Mouse (Mus musculus) myocyte (in vitro differentiated cells): ENCODE measurements around the gene Tdgf1. TPM values are rescaled to one million over a fixed set of nuclear protein-coding genes. Genes with fewer than 3 reads are reported as not detected.

ENCODE experiments used
- H3K27me3 ChIP-seq: one replicate; pipeline ENCODE4 v1.6.1; 2011; ENCODE audit not compliant: control insufficient read depth, insufficient read depth, insufficient read length
- H3K36me3 ChIP-seq: one replicate; pipeline ENCODE4 v1.6.1; 2011; ENCODE audit not compliant: control insufficient read depth, insufficient read depth
- H3K4me2 ChIP-seq: one replicate; pipeline ENCODE4 v1.6.1; 2011; ENCODE audit warnings: low read depth, control low read depth
- H3K4me3 ChIP-seq: one replicate; pipeline ENCODE4 v1.5.1; 2011; ENCODE audit warnings: mild to moderate bottlenecking, control low read depth, moderate library complexity
- H3K79me2 ChIP-seq: one replicate; pipeline ENCODE4 v1.6.1; 2011; ENCODE audit not compliant: control insufficient read depth, insufficient read depth
- H3ac ChIP-seq: one replicate; pipeline ENCODE4 v1.6.1; 2011; ENCODE audit not compliant: control insufficient read depth, insufficient read length
- CEBPB ChIP-seq: IDR thresholded peaks from 2 replicates; pipeline ENCODE4 v1.6.1; 2011; ENCODE audit warnings: mild to moderate bottlenecking, moderate library complexity; ENCODE audit not compliant: poor library complexity, insufficient read depth, severe bottlenecking
- E2F4 ChIP-seq: IDR thresholded peaks from one replicate; pipeline ENCODE4 v1.6.1; 2011; ENCODE audit warnings: mild to moderate bottlenecking, control low read depth, moderate library complexity; ENCODE audit not compliant: insufficient read depth
- MAX ChIP-seq: IDR thresholded peaks from one replicate; pipeline ENCODE4 v1.6.1; 2011; ENCODE audit warnings: low read depth, mild to moderate bottlenecking, control low read depth
- MYOD1 ChIP-seq, 3 experiments: IDR thresholded peaks; one replicate each; pipeline ENCODE4 v1.6.1; 2011; ENCODE audit warnings: control low read depth in 2 of 3, low read depth in 2 of 3, mild to moderate bottlenecking in 2 of 3, moderate library complexity in 1 of 3; ENCODE audit not compliant: insufficient read length in 2 of 3, control insufficient read depth in 1 of 3
- MYOG ChIP-seq, 3 experiments: IDR thresholded peaks; one replicate each; pipeline ENCODE4 v1.6.1; 2011; ENCODE audit warnings: control low read depth in 2 of 3, low read depth in 2 of 3, mild to moderate bottlenecking in 2 of 3; ENCODE audit not compliant: insufficient read length in 2 of 3, control insufficient read depth in 1 of 3, insufficient read depth in 1 of 3
- POLR2A ChIP-seq: IDR thresholded peaks from one replicate; pipeline ENCODE4 v1.6.1; 2011; ENCODE audit warnings: low read depth, mild to moderate bottlenecking, control low read depth, moderate library complexity; ENCODE audit not compliant: insufficient read length
- POLR2AphosphoS2 ChIP-seq: IDR thresholded peaks from one replicate; pipeline ENCODE4 v1.6.1; 2011; ENCODE audit warnings: low read depth, control low read depth; ENCODE audit not compliant: insufficient read length
- REST ChIP-seq: IDR thresholded peaks from one replicate; pipeline ENCODE4 v1.6.1; 2011; ENCODE audit warnings: mild to moderate bottlenecking, control low read depth, moderate library complexity; ENCODE audit not compliant: insufficient read depth, insufficient read length
- SRF ChIP-seq: IDR thresholded peaks from one replicate; pipeline ENCODE4 v1.6.1; 2011; ENCODE audit warnings: low read depth; ENCODE audit not compliant: control insufficient read depth, insufficient read length
- TCF12 ChIP-seq: IDR thresholded peaks from one replicate; pipeline ENCODE4 v1.6.1; 2011; ENCODE audit warnings: mild to moderate bottlenecking, control low read depth; ENCODE audit not compliant: poor library complexity, insufficient read depth, severe bottlenecking
- TCF3 ChIP-seq: IDR thresholded peaks from one replicate; pipeline ENCODE4 v1.6.1; 2011; ENCODE audit warnings: low read depth, control low read depth; ENCODE audit not compliant: insufficient read length
- USF1 ChIP-seq: IDR thresholded peaks from one replicate; pipeline ENCODE4 v1.6.1; 2011; ENCODE audit warnings: low read depth, mild to moderate bottlenecking, control low read depth, moderate library complexity
- polyA plus RNA-seq: library from polyadenylated mRNA; unstranded; fragments of >200 nt; fragmentation: generic; extraction: Trizol; gene quantifications from one replicate; pipeline ENCODE4 v1.2.1, GENCODE M21; 2012; ENCODE audit warnings: missing spikeins

Tdgf1 gene
- polyA plus RNA-seq, 1 experiment = not detected

DNA sequence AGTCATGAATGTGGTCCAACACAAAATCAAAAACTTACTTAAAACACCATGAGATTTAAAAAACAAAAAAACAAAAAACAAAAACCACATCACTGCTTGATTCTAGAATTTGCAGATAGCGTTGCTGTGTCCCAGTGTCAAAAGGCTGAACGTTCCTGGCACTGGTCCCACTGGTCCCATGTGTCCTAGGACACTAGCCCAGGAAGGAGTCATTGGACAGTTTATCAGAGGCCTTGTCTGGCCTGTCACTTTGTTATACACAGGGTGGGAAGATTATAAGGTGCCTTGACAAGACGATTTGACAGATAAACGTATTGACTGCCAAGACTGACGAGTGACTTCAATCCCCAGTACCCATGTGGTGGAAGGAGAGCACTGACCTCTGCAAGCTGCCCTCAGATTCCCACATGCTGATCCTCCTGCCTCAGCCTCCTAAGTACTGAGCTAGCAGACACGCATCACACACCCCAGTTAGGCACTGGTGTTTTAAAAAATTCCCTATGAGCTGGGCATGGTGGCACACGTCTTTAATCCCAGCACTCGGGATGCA, 17.7 kb upstream of the Tdgf1 start:
- Histone ChIP-seq H3K4me3 (no peak overlapping the region), H3K4me2 (no peak overlapping the region), H3ac (no peak overlapping the region), H3K36me3 (no peaks in the 10 kb centered on the region), H3K27me3 (no peaks in the 10 kb centered on the region), H3K79me2 (no peaks in the 10 kb centered on the region)
- TF ChIP-seq USF1 (no peak), SRF (no peak), TCF12 (no peak), CEBPB (no peak), MYOD1 (IDR thresholded peaks at IDR 0.05; ENCODE audit: control insufficient read depth in 1 of 3, insufficient read length in 2 of 3, low read depth in 2 of 3) (no peak), REST (no peak), MAX (no peak), MYOG (IDR thresholded peaks at IDR 0.05; ENCODE audit: control insufficient read depth in 1 of 3, insufficient read depth in 1 of 3, insufficient read length in 2 of 3, low read depth in 2 of 3) (no peak), POLR2AphosphoS2 (no peak), POLR2A (no peak), E2F4 (no peak), TCF3 (no peak)

DNA sequence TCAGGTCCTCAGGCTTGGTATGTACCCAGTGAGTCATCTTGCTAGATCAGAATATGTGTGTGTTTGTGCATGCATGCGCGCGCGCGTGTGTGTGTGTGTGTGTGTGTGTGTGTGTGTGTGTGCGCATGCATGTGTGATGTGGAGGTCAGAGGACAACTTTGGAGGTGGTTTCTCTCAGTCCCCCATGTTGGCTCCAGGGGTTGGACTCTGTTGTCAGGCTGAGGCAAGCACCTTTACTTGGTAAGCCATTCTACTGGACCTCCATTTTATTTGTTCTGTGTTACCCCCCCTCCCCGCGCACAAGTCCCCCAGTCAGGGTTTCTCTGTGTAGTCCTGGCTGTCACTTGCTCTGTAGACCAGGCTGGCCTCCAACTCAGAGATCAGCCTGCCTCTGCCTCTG, 15.4 kb upstream of the Tdgf1 start:
- H3K4me3 ChIP-seq = no peak overlapping the region
- no peak overlapping the region for H3K4me2 ChIP-seq
- no peak overlapping the region for H3ac ChIP-seq
- no peaks in the 10 kb centered on the region for H3K36me3 ChIP-seq
- no peaks in the 10 kb centered on the region for H3K79me2 ChIP-seq
- H3K27me3 ChIP-seq = peaks cover under 1% of the 10 kb centered on the region
- TF ChIP-seq USF1 (no peak), MYOD1 (IDR thresholded peaks at IDR 0.05; ENCODE audit: control insufficient read depth in 1 of 3, insufficient read length in 2 of 3, low read depth in 2 of 3) (no peak), E2F4 (no peak), POLR2AphosphoS2 (no peak), MAX (no peak), MYOG (IDR thresholded peaks at IDR 0.05; ENCODE audit: control insufficient read depth in 1 of 3, insufficient read depth in 1 of 3, insufficient read length in 2 of 3, low read depth in 2 of 3) (no peak), POLR2A (no peak), REST (no peak), CEBPB (no peak), TCF12 (no peak), SRF (no peak), TCF3 (no peak)

DNA sequence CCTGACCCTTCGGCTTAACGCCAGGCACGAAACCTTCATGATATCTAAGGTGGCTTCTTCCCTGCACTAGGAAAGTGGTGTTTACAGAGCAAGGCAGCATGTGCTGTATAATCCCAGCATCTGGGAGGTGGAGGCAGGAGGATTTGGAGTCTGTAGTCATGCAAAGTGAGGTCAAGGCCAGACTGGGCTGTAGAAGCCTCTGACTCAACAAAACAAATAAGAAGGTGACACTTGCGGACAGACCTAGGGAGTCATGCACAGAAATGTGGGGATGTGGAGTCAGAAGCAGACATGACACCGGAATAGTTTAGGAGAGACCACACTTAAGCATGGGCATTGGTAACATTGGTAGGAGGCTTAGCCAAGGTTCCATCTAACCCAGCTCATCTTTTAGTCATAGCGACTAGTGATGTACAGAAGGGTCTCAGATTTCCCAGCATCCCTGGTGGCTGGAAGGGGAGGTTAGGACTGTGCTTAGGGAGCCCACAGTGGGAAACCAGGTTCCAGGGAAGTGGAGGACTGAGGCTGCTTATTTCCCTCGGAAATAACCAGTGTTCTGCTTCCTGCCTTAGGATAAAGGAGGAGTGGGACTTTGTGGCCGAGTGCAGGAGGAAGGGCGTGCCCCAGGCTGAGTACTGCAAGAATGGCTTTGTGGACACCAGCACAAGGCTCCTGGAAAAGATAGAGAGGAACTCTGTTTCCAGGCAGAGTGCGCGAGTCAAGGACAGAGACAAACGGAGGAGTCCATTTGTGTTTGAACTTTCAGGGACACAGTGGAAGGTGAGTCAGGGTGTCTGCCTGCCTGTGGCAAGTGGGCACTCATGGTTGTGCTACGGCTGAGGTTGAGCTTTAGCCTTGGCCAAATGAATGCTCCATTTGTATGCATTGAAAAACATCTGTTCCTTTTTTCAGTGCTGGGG, 14.5 kb upstream of the Tdgf1 start:
- Histone ChIP-seq H3K79me2 (no peaks in the 10 kb centered on the region), H3K4me2 (no peak overlapping the region), H3K4me3 (no peak overlapping the region), H3K27me3 (peaks cover 10% of the 10 kb centered on the region), H3ac (no peak overlapping the region), H3K36me3 (no peaks in the 10 kb centered on the region)
- TF ChIP-seq USF1 = no peak
- TF ChIP-seq TCF12 = no peak
- no peak for TF ChIP-seq SRF
- no peak for TF ChIP-seq E2F4
- no peak for TF ChIP-seq REST
- no peak for TF ChIP-seq TCF3
- no peak for TF ChIP-seq MYOG (IDR thresholded peaks at IDR 0.05; ENCODE audit: control insufficient read depth in 1 of 3, insufficient read depth in 1 of 3, insufficient read length in 2 of 3, low read depth in 2 of 3)
- no peak for TF ChIP-seq CEBPB
- TF ChIP-seq POLR2A = no peak
- TF ChIP-seq POLR2AphosphoS2 = no peak
- TF ChIP-seq MYOD1 (IDR thresholded peaks at IDR 0.05; ENCODE audit: control insufficient read depth in 1 of 3, insufficient read length in 2 of 3, low read depth in 2 of 3) = no peak
- no peak for TF ChIP-seq MAX

DNA sequence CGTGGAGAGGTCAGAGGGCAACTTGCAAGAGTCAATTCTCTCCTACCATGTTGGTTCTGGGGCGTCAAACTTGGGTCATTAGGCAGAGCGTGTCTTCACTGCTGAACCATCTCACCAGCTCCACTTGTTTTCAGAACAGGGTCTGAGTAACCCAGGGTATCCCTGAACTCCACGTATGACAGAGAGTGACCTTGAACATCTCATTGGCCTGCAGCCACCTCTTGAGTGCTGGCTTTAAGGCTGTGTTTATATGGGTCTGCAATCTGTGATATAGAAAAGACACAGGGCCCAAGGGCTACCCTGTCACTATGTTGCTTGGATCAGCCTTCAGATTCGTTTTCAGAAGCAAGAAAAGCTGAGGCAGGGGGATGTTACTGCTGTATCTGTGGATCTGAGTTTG, 13.7 kb upstream of the Tdgf1 start:
- H3K4me2 ChIP-seq = no peak overlapping the region
- H3K36me3 ChIP-seq = no peaks in the 10 kb centered on the region
- no peak overlapping the region for H3K4me3 ChIP-seq
- peaks cover 17% of the 10 kb centered on the region for H3K27me3 ChIP-seq
- TF ChIP-seq SRF = no peak
- no peak for TF ChIP-seq MYOD1 (IDR thresholded peaks at IDR 0.05; ENCODE audit: control insufficient read depth in 1 of 3, insufficient read length in 2 of 3, low read depth in 2 of 3)
- TF ChIP-seq TCF3 = no peak
- no peak for TF ChIP-seq TCF12
- no peak for TF ChIP-seq POLR2A
- no peak for TF ChIP-seq MYOG (IDR thresholded peaks at IDR 0.05; ENCODE audit: control insufficient read depth in 1 of 3, insufficient read depth in 1 of 3, insufficient read length in 2 of 3, low read depth in 2 of 3)
- no peak for TF ChIP-seq MAX
- TF ChIP-seq REST = no peak
- TF ChIP-seq CEBPB = no peak
- TF ChIP-seq USF1 = no peak
- no peak for TF ChIP-seq E2F4
- TF ChIP-seq POLR2AphosphoS2 = no peak
- no peaks in the 10 kb centered on the region for H3K79me2 ChIP-seq
- H3ac ChIP-seq = no peak overlapping the region
